Mouse (Mus musculus): ENCODE data around the gene 1700001K19Rik.

- TF ChIP-seq POLR2A (IDR thresholded peaks at IDR 0.05; ENCODE audit: low read depth, low read length) (no peak), CTCF (IDR thresholded peaks at IDR 0.05; ENCODE audit: extremely low read depth, insufficient read length, insufficient replicate concordance, low read depth, low read length) (no peak)
These were observed 15.0 kb upstream of the 1700001K19Rik start for GRCm38 (mm10) chr12:110697457-110697856.
